Comparison of ENCODE assay signal across 10 mouse cellular contexts in genomic region chr17:26953726-26954125, GRCm38 (mm10). TPM values are rescaled to one million over a fixed set of nuclear protein-coding genes. Genes with fewer than 3 reads are reported as not detected.
A peak's percentile ranks its signal among the peaks of the same experiment; 100 is the strongest.
DNase-seq lines count a peak whose midpoint lies in the region; ATAC-seq and TF ChIP-seq lines count a peak whose summit lies in the region.
"Had no signal": no experiment of that assay in that cellular context is flagged by ENCODE, and none has a peak within 500 bp of the region (broad histone marks: within the 10 kb centered on the region; RNA-seq: fewer than 3 reads in every experiment).

No protein-coding gene starts in this region.

- 7% methylated on average over 11 of the region's 16 CpGs for WGBS in heart, embryonic 16.5 days
- 13% methylated on average over 14 of the region's 16 CpGs for WGBS in limb, embryonic 15.5 days

- intact Hi-C loops in gastrocnemius, adult 2 months (cut with DNase I): no loop called here

- peak; percentile 37 for ATAC-seq in heart, embryonic 16.5 days (replicated peaks; ENCODE audit: extremely low read depth, insufficient read depth, low FRiP score)
- ATAC-seq in limb, embryonic 15.5 days (ENCODE audit: insufficient number of reproducible peaks, low FRiP score, low TSS enrichment, low read depth): no peak
- ATAC-seq: activated CD4-positive, CD25-positive, alpha-beta regulatory T cell, adult 4 months had no signal

- H3K9ac ChIP-seq in heart, embryonic 16.5 days (ENCODE audit: low read length): peak overlapping the region; percentile 50
- H3K9ac ChIP-seq in limb, embryonic 15.5 days: no peak overlapping the region

- peak overlapping the region; percentile 23 for H3K4me3 ChIP-seq in gastrocnemius, adult 2 months
- H3K4me3 ChIP-seq in heart, embryonic 16.5 days (ENCODE audit: low read length): peak overlapping the region; percentile 18
- 0 out of 2 replicates have a peak overlapping the region, but pooled peaks have one; percentile 13 for H3K4me3 ChIP-seq in limb, embryonic 15.5 days
- H3K4me3 ChIP-seq: erythroblast, embryonic 14.5 days had no signal

- H3K27ac ChIP-seq in gastrocnemius, adult 2 months: peak overlapping the region; percentile 70
- H3K27ac ChIP-seq in heart, embryonic 16.5 days (ENCODE audit: low read length): peak overlapping the region; percentile 87
- H3K27ac ChIP-seq in limb, embryonic 15.5 days: peak overlapping the region; percentile 43; the same call in 1 of the 2 replicates

- peak; percentile 50 for DNase-seq in gastrocnemius, adult 2 months
- no peak for DNase-seq in gastrocnemius, postnatal 10 days
- DNase-seq in brain, adult 2 months (ENCODE audit: low read depth, low spot score): peak; percentile 57
- no peak for DNase-seq in yolk sac, embryonic 10.5 days (ENCODE audit: low spot score)
- no peak for DNase-seq in layer of hippocampus, adult 9-11 months
- DNase-seq in urinary bladder, postnatal 14 days (ENCODE audit: low spot score): no peak

- H3K36me3 ChIP-seq in heart, embryonic 16.5 days (ENCODE audit: control insufficient read depth, insufficient read depth): peaks cover 11% of the 10 kb centered on the region
- H3K36me3 ChIP-seq in limb, embryonic 15.5 days: peaks cover 39% of the 10 kb centered on the region

- TF ChIP-seq CTCF in gastrocnemius, adult 2 months (IDR thresholded peaks at IDR 0.05): no peak

- H3K4me2 ChIP-seq in heart, embryonic 16.5 days (ENCODE audit: low read depth, low read length): peak overlapping the region; percentile 48
- H3K4me2 ChIP-seq in limb, embryonic 15.5 days: peak overlapping the region; percentile 57

- H3K9me3 ChIP-seq in heart, embryonic 16.5 days (replicated peaks; ENCODE audit: control insufficient read depth, low read length): no peaks in the 10 kb centered on the region
- no peaks in the 10 kb centered on the region for H3K9me3 ChIP-seq in limb, embryonic 15.5 days

- H3K27me3 ChIP-seq in heart, embryonic 16.5 days (ENCODE audit: control insufficient read depth, insufficient read depth, low read length): no peaks in the 10 kb centered on the region
- H3K27me3 ChIP-seq in limb, embryonic 15.5 days: no peaks in the 10 kb centered on the region

- peaks cover 43% of the 10 kb centered on the region for H3K4me1 ChIP-seq in heart, embryonic 16.5 days (ENCODE audit: control insufficient read depth, insufficient read depth, low read length)
- H3K4me1 ChIP-seq in limb, embryonic 15.5 days: peaks cover 54% of the 10 kb centered on the region

RNA-seq across cellular contexts. Expression of gene Syngap1, which starts 12.7 kb away (rescaled TPM):
- total RNA-seq in gastrocnemius, adult 2 months (2021): 1 to 10 TPM; 3.0 to 3.5 TPM
- 10 to 100 TPM in 1 of 2 experiments, 1 to 10 TPM in 1; 8.2 to 11.8 TPM for total RNA-seq in gastrocnemius, postnatal 10 days (2021)
- polyA plus RNA-seq in heart, embryonic 16.5 days (2015; fragmentation: Nextera tagmentation; extraction: Ambion mirVana): 1.2 and 1.3 TPM in 2 replicates
- 1.6 and 1.9 TPM in 2 replicates for polyA plus RNA-seq in limb, embryonic 15.5 days (2015; fragmentation: Nextera tagmentation; extraction: Ambion mirVana)
- polyA plus RNA-seq: activated CD4-positive, CD25-positive, alpha-beta regulatory T cell, adult 4 months had no signal

RNA-seq across cellular contexts. Expression of gene Cuta, which starts 14.4 kb away (rescaled TPM):
- 100 to 1,000 TPM in 1 of 2 experiments, 10 to 100 TPM in 1; 93.8 to 104 TPM for total RNA-seq in gastrocnemius, adult 2 months (2021)
- 10 to 100 TPM; 87.9 to 91.1 TPM for total RNA-seq in gastrocnemius, postnatal 10 days (2021)
- polyA plus RNA-seq in heart, embryonic 16.5 days (2015; fragmentation: Nextera tagmentation; extraction: Ambion mirVana): 163 and 169 TPM in 2 replicates
- 158 and 172 TPM in 2 replicates for polyA plus RNA-seq in limb, embryonic 15.5 days (2015; fragmentation: Nextera tagmentation; extraction: Ambion mirVana)

RNA-seq across cellular contexts. Expression of gene Zbtb9, which starts 19.2 kb away (rescaled TPM):
- total RNA-seq in gastrocnemius, adult 2 months (2021): under 1 TPM; 0.17 to 0.41 TPM
- 1 to 10 TPM; 2.7 to 3.9 TPM for total RNA-seq in gastrocnemius, postnatal 10 days (2021)
- polyA plus RNA-seq in heart, embryonic 16.5 days (2015; fragmentation: Nextera tagmentation; extraction: Ambion mirVana): 10.0 and 12.0 TPM in 2 replicates
- 13.5 and 14.1 TPM in 2 replicates for polyA plus RNA-seq in limb, embryonic 15.5 days (2015; fragmentation: Nextera tagmentation; extraction: Ambion mirVana)

RNA-seq across cellular contexts. Expression of gene Phf1, which starts 20.9 kb away (rescaled TPM):
- total RNA-seq in gastrocnemius, adult 2 months (2021): 10 to 100 TPM in 1 of 2 experiments, 1 to 10 TPM in 1; 9.2 to 10.7 TPM
- 1 to 10 TPM; 5.1 to 8.1 TPM for total RNA-seq in gastrocnemius, postnatal 10 days (2021)
- polyA plus RNA-seq in heart, embryonic 16.5 days (2015; fragmentation: Nextera tagmentation; extraction: Ambion mirVana): 7.5 and 8.7 TPM in 2 replicates
- polyA plus RNA-seq in limb, embryonic 15.5 days (2015; fragmentation: Nextera tagmentation; extraction: Ambion mirVana): 11.4 and 13.0 TPM in 2 replicates

RNA-seq across cellular contexts. Expression of gene Kifc5b, which starts 36.8 kb away (rescaled TPM):
- total RNA-seq in gastrocnemius, adult 2 months (2021): under 1 TPM; 0.18 to 0.64 TPM
- 1 to 10 TPM; 2.5 to 4.1 TPM for total RNA-seq in gastrocnemius, postnatal 10 days (2021)
- 6.2 and 6.9 TPM in 2 replicates for polyA plus RNA-seq in heart, embryonic 16.5 days (2015; fragmentation: Nextera tagmentation; extraction: Ambion mirVana)
- 4.7 and 5.8 TPM in 2 replicates for polyA plus RNA-seq in limb, embryonic 15.5 days (2015; fragmentation: Nextera tagmentation; extraction: Ambion mirVana)

Comparison
In these comparisons a context has a peak if more than half of its experiments do, and no peak if none do; other contexts are left out.
1. DNase-seq: peak in gastrocnemius, adult 2 months (single experiment) and brain, adult 2 months (single experiment); none in gastrocnemius, postnatal 10 days (single experiment), yolk sac, embryonic 10.5 days (single experiment), layer of hippocampus, adult 9-11 months (single experiment) and urinary bladder, postnatal 14 days (single experiment).
2. Peak in every context shown above with its lines, with median percentiles within 50 percentile points of each other: H3K27ac ChIP-seq and H3K4me3 ChIP-seq.